Mouse (Mus musculus) small intestine, adult 2 months (tissue): Measurements from ENCODE around the gene Grb10.

Experiments used
- CTCF ChIP-seq: fragments of 200-500 bp; IDR thresholded peaks from 2 replicates; pipeline ENCODE4 v1.5.1; 2012; ENCODE audit warnings: low read depth, mild to moderate bottlenecking, control low read depth, inconsistent platforms, low read length, moderate library complexity, mixed read lengths; ENCODE audit not compliant: insufficient replicate concordance, insufficient read length; ENCODE audit errors: extremely low read depth
- POLR2A ChIP-seq: fragments of 200-500 bp; IDR thresholded peaks from 2 replicates; pipeline ENCODE4 v1.6.1; 2012; ENCODE audit warnings: low read depth, mild to moderate bottlenecking, control low read depth, inconsistent platforms, low read length, moderate library complexity

DNA sequence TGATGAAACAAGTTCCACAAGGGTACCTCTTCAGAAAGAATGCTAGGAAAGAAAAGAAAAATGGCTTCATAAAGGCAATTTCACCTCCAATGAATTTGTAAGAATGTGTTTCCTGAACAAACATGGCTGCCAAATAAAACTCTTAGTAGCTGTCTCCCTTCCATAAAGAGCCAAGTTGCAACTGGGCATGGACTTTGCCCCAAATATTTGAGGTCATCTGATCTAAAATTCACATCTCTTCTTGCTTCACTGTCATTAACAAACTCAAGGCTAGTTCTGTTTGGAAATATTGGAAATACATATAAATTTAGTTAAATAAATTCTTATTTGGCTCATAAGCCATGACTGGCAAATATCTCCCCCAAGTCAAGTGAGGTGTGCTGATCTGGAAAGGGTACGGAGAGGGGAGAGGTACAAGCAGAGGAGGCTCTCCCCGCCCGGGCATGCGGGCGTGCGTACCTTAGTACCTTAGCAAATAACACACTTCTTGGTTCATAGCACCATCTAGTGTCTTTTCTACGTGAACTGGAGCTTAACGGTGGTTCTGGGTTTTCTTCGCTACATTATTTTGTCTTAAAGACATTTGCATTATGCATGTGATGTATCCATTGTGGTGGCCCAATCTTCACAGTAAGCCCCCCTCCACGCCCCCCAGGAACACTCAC, 63.8 kb downstream of the Grb10 start:
- peak; percentile 58; the same call in 1 of the 2 replicates for TF ChIP-seq CTCF
- TF ChIP-seq POLR2A, result no peak
